Mouse (Mus musculus) stomach, postnatal 0 days (tissue): Measurements from ENCODE around the gene Pigq.

Experiments used
- CTCF ChIP-seq: IDR thresholded peaks from 2 replicates; pipeline ENCODE4 v1.5.1; 2016; ENCODE audit warnings: antibody characterized with exemption, low read depth, mild to moderate bottlenecking, moderate library complexity
- EP300 ChIP-seq: optimal IDR thresholded peaks from 2 replicates; pipeline ENCODE3; 2016; ENCODE audit warnings: antibody characterized with exemption

GRCm38 (mm10) chr17:25961566-25961965 lies 16.8 kb upstream of the Pigq start:
- no peak for TF ChIP-seq CTCF
- TF ChIP-seq EP300: no peak
